Mouse (Mus musculus) megakaryocyte, embryonic 14.5 days (primary cell): ENCODE results near the gene Hapln4.

Source experiments
- FLI1 ChIP-seq: IDR thresholded peaks from 2 replicates; pipeline ENCODE4 v1.6.1; 2012; ENCODE audit warnings: low read length, inconsistent platforms, mixed read lengths
- GATA1 ChIP-seq: IDR thresholded peaks from 3 replicates; pipeline ENCODE4 v1.6.1; 2012; ENCODE audit warnings: mixed read lengths, low read length, inconsistent platforms, borderline replicate concordance

GRCm38 (mm10) chr8:70099276-70099675 is 16.0 kb downstream of the Hapln4 start:
- TF ChIP-seq GATA1 (no peak), FLI1 (no peak)
